Mouse (Mus musculus) megakaryocyte, adult 5-6 weeks (primary cell): Measurements from ENCODE around the gene Sptbn2. TPM values are rescaled to one million over a fixed set of nuclear protein-coding genes. Genes with fewer than 3 reads are reported as not detected.

Experiments
- ATAC-seq: 2 replicates; pipeline ENCODE4 v1.8.0; 2016; ENCODE audit warnings: mild to moderate bottlenecking, inconsistent platforms; ENCODE audit not compliant: poor library complexity, severe bottlenecking
- total RNA-seq, 2 experiments: library from RNA; stranded (forward) in 1 of 2; stranded (reverse) in 1 of 2; fragments of 153-499, 151-499 nt in 1 of 2; fragments of 221-1000, 200-1000 nt in 1 of 2; gene quantifications; 2 replicates each; pipeline versions ENCODE4 v1.2.3 to v1.2.4; 2015 to 2017

The Sptbn2 gene
- total RNA-seq (2015) = not detected in 2 replicates
- not detected in 2 replicates for total RNA-seq (2017)

DNA sequence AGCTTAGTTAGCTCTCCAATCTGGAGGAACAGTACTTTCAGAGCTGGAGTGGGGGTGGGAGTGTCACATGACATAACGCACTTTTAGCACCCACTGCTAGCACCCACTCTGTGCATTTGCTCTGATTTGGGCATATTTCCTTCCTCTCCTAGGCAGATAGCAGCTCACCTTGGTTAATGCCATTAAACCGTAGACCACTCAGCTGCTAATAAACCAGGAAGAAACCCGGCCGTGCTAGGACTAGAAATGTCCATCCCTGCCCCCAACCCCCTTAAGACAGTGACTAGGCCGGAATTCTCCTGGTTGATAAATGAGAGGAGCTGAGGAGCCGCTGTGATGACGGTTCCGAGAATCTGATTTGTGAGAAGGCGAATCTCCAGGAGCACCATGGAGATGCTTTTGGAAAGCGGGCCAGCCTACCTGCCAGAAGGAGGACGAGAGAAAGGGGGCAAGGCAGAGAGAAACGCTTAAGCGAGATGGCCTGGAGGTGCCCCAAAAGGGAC, at the start of gene Sptbn2:
TSS of gene Sptbn2 (plus strand) at position 70 of the 503 bp plus-strand sequence.
- ATAC-seq = no peak

DNA sequence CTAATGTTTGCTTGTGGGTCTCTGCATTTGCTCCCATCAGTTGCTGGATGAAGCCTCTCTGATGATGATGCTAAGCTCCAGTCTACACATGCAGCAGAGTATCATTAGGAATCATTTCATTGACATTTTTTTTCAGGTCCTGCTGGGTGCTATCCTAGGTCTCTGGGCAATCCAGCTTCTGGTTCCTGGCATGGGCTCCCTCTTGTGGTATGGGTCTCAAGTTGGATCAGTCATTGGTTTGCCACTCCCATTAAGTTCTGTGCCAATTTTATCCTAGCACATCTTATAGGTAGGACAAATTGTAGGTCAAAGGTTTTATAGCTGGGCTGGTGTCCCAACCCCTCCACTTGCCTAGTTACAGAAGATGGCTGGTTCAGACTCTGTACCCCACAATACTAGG, 44.2 kb upstream of the Sptbn2 start:
- ATAC-seq = no peak

DNA sequence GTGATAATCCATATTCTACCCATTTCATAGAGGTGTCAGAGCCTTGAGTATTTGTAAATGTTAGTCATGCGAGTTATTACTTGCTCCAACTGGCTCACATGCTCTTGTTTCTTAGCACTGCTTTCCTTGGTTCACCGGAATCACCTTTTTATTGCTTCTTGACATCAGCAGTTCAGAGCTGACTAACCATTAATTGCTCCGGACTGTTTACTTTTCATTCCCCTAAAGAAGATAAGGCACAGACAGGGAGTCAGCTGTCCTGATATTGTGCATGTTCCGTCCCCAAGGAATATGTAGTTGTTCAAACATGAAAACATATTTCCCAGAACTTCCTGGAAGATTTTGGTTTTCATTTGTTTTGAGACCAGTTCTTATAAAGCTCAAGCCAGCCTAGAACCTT, 40.2 kb upstream of the Sptbn2 start:
- ATAC-seq = no peak

DNA sequence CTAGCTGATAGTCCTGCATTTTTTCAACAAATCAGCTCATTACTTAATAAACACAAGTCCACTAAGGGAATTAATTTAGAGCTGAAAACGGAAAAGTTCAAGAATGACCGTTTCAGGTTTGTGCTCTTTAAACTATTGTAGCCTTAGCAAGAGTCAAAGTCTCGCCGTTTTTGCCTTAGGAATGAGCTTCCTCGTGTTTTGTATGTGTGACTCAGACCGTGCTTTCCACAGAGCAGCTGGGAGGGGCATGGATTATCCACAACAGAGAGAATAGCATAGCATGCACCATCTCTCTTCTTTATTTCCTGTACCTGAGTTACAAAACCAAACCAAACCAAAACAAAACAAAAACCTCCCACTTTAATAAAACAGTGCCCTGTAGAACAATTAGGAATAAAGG, 38.6 kb upstream of the Sptbn2 start:
- no peak for ATAC-seq

DNA sequence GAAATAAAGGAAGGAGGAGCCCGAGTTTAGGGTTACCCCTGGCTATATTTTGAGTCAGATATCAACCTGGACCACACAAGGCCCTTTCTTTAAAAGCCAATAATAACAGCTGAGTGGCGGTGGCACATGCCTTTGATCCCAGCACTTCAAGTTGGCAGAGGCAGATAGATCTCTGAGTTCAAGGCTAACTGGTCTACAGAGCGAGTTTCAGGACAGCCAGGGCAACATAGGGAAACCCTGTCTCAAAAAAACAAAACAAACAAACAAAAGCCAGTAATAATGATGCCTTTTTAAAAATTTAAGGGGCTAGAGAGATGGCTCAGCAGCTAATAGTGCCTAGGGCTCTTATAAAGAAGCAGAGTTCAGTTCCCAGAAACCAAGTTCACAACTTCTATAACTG, 16.6 kb upstream of the Sptbn2 start:
- no peak for ATAC-seq

DNA sequence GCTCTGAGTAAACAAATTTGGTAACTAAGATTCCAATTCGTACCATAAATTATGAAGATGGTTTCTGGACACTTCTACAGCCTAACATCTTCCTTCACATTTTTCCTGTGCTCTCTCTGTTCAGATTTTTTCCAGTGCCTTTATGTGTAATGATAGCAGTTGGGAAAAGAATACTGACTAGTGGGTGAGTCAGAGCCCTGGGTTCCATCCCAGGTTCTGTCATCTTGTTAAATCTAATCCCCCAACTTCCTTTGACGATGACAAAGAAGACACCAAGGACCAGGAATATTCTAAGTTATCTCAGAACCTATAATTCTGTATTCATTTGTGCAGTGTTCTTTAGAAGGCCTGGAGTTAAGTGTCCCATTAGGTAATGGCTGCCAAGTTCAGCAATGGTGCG, 13.8 kb upstream of the Sptbn2 start:
- ATAC-seq = no peak

DNA sequence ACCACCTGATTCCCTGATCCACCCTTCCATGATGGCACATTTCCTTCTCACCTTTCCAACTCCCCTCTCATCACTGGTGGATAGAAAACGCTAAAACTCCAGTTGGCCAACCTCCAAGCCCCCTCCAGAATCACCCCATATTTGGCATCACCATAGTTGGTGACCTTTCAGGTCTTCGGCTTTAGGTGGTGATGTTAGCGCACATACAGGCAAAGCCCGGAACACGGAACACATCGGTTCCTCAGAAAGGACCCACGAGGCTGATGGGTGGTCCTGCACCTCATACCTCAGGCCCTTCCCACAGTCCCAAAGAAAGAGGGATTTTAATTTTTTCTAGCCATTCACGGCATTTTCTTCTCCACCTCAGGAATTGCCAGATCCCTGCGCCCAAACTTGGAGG, 13.2 kb upstream of the Sptbn2 start:
- ATAC-seq = no peak

DNA sequence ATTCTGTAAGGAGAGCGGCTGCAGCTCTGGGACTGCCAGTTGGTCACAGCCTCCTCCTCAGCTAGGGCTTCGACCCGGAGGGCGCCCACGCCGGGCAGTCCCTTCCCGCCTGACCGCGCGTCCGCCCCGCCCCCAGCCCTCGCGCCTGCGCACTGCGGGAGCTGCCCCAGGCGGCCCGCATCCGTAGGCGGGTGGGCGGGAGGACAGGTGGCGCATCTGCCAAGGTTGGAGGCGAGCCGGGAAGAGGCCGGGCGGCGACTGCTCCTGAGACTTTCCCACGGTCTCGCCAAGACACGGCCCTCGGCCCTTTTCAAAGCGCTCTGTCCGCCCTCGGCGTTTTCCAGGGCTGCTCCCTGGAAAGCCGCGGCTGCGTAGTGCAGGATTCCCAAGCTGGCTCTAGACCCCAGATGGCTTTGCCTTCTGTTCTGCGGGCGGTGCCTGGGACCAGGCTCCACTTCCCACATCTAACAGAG, 12.7 kb upstream of the Sptbn2 start, which contains the start of gene Gm960:
TSS of gene Gm960 (minus strand) at position 464 of the 473 bp plus-strand sequence.
- ATAC-seq = no peak

DNA sequence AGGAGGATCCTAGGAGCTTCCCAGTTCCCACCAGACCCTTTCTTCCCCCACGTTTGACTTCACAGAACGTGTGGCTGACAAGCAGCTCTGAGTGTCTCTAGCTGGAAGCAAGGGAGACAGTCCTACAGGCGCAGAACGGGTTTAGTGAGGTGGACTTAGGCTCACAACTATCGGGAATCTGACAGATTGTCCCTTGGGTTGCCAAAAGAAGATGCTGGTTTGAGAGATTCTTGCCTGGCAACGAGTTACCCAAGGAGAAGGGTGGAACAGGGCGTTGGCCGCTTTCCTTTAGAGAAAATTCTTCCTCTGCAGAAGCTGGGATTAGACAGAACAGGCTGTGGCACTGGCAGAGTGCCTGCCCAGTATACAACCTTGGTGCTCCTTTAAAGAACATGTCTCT, 12.1 kb upstream of the Sptbn2 start:
- ATAC-seq = no peak

DNA sequence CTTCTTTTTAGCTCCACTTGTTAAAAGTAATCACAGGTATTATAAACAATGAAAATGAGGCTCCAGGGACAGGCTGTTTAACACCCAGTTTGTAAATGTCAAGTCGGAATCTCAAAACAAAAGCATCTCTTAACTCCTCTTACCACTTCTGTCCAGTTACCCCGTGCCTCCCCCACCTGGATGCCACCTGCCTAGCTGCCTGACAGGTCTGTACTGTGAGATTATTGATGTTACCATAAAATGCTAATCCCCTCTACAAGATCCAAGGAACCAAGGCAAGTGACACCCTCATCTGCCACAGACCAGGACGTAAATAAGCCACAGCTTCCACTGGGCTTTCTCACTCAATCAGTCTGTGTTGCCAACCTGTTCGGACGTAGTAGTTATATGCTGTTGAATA, 11.1 kb upstream of the Sptbn2 start:
- ATAC-seq = no peak

DNA sequence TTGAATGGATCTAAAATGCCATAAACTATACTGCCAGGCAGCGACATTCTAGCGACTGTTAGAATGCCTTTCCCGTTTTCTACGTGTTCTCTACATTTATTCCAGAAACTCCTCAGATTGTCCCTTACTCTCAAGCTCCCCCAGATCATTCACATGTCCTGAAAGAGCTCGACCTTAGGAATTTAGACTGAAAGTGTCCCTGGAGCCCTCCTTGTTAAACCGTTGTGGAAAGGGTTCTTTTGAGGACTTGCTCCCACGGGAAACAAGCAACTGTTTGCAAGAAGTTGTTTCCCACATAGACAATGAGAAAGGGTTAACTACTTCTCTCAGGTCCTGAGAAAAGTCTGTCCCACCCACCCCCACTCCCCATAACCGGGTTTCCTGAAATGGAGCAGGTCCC, 10.3 kb upstream of the Sptbn2 start:
- ATAC-seq = no peak

DNA sequence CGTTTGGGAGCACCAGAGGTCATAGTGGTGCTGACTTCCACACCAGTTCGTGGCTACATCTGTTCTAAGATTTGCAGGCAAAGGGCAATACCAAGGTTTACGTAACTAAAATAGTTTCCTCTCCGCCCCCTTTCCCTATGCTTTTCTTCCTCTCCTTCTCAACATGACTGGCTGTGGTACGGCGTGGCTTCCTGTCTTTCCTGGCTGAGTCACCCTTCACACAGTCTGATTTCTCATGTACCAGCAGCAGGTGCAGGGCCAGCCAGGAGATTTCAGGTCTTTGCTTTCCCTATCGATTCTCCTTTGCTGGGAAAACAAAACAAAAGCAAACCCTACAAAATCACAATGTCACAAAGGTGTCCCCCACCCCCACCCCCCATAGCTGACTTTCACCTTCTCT, 9.7 kb upstream of the Sptbn2 start:
- ATAC-seq = no peak

DNA sequence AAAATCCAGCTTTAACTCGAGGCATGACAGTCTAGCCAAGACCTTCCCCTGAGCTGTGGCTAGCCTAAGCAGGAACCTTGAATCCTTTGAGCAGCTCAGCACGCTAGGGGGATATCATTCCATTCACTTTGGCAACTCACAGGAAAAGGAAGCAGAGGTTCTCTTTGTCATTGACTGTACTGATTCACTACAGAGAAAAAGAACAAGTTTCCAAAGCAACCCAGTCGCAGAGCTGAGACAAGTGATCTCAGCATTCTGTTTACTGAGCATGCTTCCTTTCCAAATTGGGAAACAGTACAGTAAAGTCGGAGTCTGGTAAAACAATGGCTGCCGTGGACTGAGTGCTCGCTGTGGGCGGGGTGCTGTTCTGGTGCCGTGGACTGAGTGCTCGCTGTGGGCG, 2.2 kb upstream of the Sptbn2 start:
- no peak for ATAC-seq

DNA sequence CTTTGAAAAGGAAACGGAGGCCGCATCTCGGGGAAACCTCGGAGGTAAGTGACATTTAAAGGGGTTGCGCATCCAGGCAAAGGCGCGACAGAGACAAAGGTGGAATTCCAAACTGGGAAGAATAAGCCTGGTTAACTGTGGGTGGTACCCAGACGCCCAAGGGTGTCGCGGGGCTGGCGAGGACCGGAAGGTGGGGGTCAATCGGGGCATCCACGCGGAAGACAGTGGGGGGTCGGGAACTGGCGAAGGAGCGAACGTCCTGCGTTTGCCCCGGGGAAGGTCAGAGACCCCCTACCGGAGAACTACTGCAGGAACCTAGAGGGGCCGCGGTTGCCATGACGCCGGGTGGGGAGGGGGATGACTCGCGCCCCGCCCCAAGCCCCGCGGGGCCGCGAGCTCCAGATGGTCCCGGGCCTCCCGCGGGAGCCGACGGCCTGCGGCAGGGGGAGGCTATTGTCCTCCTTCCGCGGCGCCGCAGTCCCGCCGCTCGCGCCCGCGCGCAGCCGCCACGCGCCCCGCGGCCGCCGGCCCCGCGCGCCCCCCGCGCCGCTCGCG, 711 bp downstream of the Sptbn2 start:
- no peak for ATAC-seq

DNA sequence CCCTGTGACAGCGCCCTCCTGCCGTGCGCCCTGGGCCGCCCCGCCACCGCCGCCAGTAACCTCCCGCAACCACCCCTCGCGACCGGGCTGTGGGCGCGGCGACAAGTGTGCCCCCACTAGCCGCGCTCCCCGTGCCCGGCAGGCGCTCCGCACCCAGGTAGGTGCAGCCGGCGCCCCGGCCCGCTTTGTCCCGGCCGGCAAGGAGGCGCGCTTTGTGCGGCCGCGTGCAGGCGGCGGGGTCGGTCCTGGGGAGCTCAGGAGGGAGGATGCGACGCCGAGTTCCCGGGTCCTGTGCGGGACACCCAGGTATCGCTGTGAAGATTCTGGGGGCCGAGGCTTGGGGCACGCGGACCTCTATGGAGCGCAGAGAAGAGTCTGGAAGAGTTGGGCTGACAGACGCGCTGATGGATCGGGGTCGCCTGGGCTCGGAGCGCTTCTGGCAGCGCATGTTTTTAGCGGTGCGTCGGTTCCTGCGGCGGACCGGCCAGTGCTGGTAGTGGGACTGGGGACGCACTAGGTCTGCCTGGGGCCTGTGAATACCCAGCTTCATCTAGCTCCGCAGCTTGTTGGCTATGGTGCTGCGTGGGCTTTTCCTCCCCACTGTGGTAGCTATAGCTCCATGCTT, 1.3 kb downstream of the Sptbn2 start:
- no peak for ATAC-seq

DNA sequence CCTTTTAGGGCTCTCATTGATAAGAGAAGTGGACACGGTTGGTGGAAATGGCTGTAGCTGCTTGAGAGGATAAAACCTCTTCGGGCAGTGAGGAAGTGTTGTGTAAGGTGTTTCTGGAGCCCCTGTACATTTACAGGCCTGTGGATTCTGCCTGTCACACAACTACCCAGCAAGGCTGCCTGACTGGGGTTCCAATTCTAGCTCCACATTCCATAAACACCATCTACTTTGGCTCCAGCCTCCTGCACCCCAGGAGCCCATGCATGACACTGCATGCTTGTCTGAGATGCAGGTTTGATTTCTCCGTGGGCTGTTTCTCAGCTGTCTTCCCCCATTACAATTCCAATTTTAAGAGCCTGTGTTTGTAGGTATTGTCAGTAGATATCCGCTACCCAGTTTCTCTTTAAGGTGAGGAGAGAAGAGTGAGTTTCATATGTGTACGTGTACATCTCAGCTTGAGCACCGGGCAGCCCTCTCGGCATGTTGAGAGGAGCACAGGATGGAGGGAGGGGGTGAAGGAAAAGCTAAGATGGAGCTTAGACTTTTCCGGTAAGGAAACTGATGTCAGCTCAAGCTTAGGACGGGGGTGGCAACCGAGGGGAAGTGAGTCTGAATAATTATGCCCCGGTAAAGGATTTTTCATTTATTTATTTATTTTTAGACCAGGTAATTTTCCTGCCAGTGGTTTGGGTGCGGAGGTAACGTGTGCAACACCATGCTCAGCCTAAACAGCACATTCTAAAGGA, 2.0 kb downstream of the Sptbn2 start:
- no peak for ATAC-seq

DNA sequence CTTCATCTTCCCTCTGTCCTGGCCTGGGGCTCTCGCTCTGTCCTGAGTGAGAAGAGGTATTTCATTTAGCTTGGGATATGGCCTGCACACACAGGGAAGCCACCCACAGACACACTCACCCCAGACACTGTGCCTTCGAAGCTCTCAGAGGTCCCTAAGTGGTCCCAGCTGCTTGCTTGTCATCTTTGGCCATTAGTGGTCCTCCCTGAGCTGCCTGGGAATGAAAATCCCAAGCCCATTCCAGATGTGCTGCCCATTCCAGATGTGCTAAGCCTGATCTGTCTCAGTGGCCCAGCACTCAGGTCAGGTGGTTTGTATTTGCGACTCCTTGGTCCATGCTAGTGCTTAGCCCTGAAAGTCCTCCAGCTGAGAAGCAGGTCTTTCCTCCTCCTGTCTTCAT, 2.9 kb downstream of the Sptbn2 start:
- no peak for ATAC-seq

DNA sequence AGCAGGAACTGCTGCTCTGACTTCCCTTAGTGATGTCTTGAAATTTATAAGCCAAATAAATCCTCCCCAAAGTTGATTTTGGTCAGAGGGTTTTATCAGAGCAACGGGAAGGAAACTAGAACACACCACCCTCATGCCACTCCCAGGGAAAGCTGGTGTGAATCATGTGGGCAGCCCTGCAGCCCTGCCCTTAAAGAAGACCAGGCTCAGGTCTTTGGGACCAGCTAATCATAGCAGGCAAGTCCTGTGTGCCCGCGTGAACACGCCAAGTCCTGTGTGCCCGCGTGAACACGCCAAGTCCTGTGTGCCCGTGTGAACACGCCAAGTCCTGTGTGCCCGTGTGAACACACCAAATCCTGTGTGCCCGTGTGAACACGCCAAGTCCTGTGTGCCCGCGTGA, 5.8 kb downstream of the Sptbn2 start:
- no peak for ATAC-seq

DNA sequence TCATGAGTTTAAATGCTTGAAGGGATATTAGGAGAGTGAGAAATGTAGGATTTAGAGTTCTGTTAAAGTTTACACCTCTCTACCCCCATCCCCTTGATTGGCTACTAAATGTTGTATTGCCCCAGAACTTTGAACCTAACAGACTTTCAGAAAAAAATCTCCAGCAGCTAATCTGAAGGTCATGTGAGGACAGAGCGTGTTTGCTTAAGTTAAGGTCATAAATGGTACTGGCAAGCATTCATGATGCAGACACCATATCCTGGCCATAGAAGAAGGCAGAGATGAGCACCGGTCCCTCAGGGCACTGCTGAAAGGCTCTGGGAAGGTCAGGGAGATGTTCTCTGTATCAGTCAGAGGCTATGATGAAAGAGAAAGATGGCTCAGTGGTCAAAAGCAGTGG, 6.3 kb downstream of the Sptbn2 start:
- ATAC-seq = no peak

DNA sequence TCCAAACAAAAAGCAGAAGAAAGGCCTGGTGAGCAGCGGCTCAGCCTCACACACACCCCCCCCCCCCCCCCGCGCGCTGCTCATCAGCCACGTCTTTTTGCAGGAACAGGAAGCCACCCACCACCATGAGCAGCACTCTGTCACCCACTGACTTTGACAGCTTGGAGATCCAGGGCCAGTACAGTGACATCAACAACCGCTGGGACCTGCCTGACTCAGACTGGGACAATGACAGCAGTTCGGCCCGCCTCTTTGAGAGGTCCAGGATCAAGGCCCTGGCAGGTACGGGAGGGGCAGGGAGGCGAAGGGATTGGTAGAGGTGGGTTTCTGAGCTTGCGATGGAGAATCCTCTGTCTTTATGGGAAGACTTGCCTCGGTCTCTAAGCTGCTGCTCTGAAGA, 7.7 kb downstream of the Sptbn2 start:
- no peak for ATAC-seq

DNA sequence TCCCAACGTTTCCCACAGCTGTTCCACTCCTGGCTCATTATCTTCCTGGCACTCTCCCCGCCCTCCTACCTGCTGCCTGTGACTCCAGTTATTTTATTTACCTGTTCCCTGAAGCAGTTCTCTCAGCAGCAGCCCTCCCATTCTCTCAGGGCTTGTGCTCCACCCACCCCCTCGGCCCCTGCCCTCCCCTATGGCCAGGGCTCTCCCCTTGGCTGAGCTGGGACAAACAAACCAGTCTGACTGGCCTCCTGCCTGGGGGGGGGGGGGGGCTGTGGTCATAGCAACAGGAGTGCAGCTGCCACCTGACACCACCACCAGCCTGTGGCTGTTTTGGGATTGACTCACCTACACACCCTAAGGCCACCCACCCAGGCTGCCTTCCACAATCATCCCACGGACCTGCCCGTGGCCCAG, 8.4 kb downstream of the Sptbn2 start:
- ATAC-seq = no peak

DNA sequence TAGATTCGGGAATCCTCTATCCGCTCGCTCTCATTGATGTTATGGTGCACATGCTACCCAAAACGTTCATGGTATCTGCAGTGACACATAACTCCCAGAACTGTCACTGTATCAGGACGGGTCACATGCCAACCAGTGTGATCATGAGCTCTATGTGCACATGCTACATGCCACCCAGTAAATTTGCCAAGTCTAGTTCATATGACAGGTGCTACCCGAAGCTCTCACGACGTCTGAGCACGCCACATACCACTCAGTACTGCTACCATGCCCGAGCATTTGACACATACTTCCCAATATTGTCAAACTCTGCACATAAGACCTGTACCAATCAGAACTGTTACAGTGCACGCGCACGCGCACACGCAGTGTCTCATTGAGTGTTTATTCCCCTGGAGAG, 9.1 kb downstream of the Sptbn2 start:
- ATAC-seq = no peak
